Mouse (Mus musculus): ENCODE data around the gene Cers1. TPM values are rescaled to one million over a fixed set of nuclear protein-coding genes. Genes with fewer than 3 reads are reported as not detected.

The Cers1 gene
- polyA plus RNA-seq (2012; rRNA removed): 1.3 and 2.1 TPM in 2 replicates

GRCm38 (mm10) chr8:70315624-70316510 lies at the start of gene Cers1:
Gene Cers1 (plus strand): TSS chr8:70315775.
- DNase-seq (ENCODE audit: low spot score): no peak

GRCm38 (mm10) chr8:70267674-70268073 lies 47.9 kb upstream of the Cers1 start:
- DNase-seq (ENCODE audit: low spot score): no peak

GRCm38 (mm10) chr8:70268311-70268710 lies 47.3 kb upstream of the Cers1 start:
- DNase-seq (ENCODE audit: low spot score): no peak

- no peak for DNase-seq (ENCODE audit: low spot score)
These were observed 46.6 kb upstream of the Cers1 start for GRCm38 (mm10) chr8:70268799-70269565.

GRCm38 (mm10) chr8:70272949-70273348 lies 42.6 kb upstream of the Cers1 start:
- DNase-seq (ENCODE audit: low spot score): no peak

- no peak for DNase-seq (ENCODE audit: low spot score)
These were observed 41.2 kb upstream of the Cers1 start for GRCm38 (mm10) chr8:70274350-70274749.

GRCm38 (mm10) chr8:70276476-70276875 lies 39.1 kb upstream of the Cers1 start:
- DNase-seq (ENCODE audit: low spot score): no peak

- DNase-seq (ENCODE audit: low spot score): no peak
These were observed 37.4 kb upstream of the Cers1 start for GRCm38 (mm10) chr8:70278175-70278574.

- DNase-seq (ENCODE audit: low spot score): no peak
These were observed 36.3 kb upstream of the Cers1 start for GRCm38 (mm10) chr8:70279266-70279665.

- no peak for DNase-seq (ENCODE audit: low spot score)
These were observed 34.6 kb upstream of the Cers1 start for GRCm38 (mm10) chr8:70281001-70281400.

- peak; percentile 88 for DNase-seq (ENCODE audit: low spot score)
These were observed 32.9 kb upstream of the Cers1 start, which contains the start of gene Homer3 for GRCm38 (mm10) chr8:70282603-70283135. Gene Homer3 (plus strand): TSS chr8:70282827.

GRCm38 (mm10) chr8:70283136-70284077 lies 32.2 kb upstream of the Cers1 start:
- DNase-seq (ENCODE audit: low spot score): peak; percentile 49

- DNase-seq (ENCODE audit: low spot score): no peak
These were observed 31.2 kb upstream of the Cers1 start for GRCm38 (mm10) chr8:70284421-70284820.

- DNase-seq (ENCODE audit: low spot score): no peak
These were observed 30.3 kb upstream of the Cers1 start for GRCm38 (mm10) chr8:70285304-70285703.

GRCm38 (mm10) chr8:70286737-70287136 lies 28.8 kb upstream of the Cers1 start:
- no peak for DNase-seq (ENCODE audit: low spot score)

GRCm38 (mm10) chr8:70293988-70294405 lies 21.6 kb upstream of the Cers1 start:
- DNase-seq (ENCODE audit: low spot score): no peak

GRCm38 (mm10) chr8:70300881-70301280 lies 14.7 kb upstream of the Cers1 start:
- no peak for DNase-seq (ENCODE audit: low spot score)

- DNase-seq (ENCODE audit: low spot score): peak; percentile 84
These were observed 13.2 kb upstream of the Cers1 start, which contains the start of the genes Ddx49 and Cope for GRCm38 (mm10) chr8:70302358-70302890. Gene Ddx49 (minus strand): TSS chr8:70302489. Gene Cope (plus strand): TSS chr8:70302518.

GRCm38 (mm10) chr8:70302901-70303300 lies 12.7 kb upstream of the Cers1 start:
- no peak for DNase-seq (ENCODE audit: low spot score)

GRCm38 (mm10) chr8:70309311-70309710 lies 6.3 kb upstream of the Cers1 start:
- DNase-seq (ENCODE audit: low spot score): no peak

- no peak for DNase-seq (ENCODE audit: low spot score)
These were observed 2.2 kb upstream of the Cers1 start for GRCm38 (mm10) chr8:70313399-70313798.

All from urinary bladder, adult 2 months (tissue).